Mouse (Mus musculus) embryonic facial prominence, embryonic 13.5 days (tissue): ENCODE results near the gene Pde1c. TPM values are rescaled to one million over a fixed set of nuclear protein-coding genes. Genes with fewer than 3 reads are reported as not detected.

Source experiments
- microRNA-seq: library from miRNA; unstranded; fragments of <30 nt; microRNA quantifications from one replicate; pipeline ENCODE4, GENCODE M21; 2016
- polyA plus RNA-seq: library from polyadenylated mRNA; unstranded; fragments of >200 nt; fragmentation: Nextera tagmentation; extraction: Ambion mirVana; gene quantifications from 2 replicates; pipeline ENCODE4 v1.2.1, GENCODE M21; 2015

The Pde1c gene
- polyA plus RNA-seq, 1 experiment from 2014 or later: 1.9 TPM

Small RNA genes lying within 50 kb of the gene (microRNA-seq; reads per million reads assigned to microRNA genes)
- gene Gm44413: not detected

Other genes starting within 250 kb of the Pde1c start
- gene Lsm5, start 135.6 kb upstream of the Pde1c start, polyA plus RNA-seq: 137 and 163 TPM in 2 replicates
- gene Avl9, start 145.8 kb upstream of the Pde1c start, polyA plus RNA-seq: 11.4 and 13.2 TPM in 2 replicates
- 30.5 and 33.7 TPM in 2 replicates for gene Kbtbd2, start 228.7 kb upstream of the Pde1c start, polyA plus RNA-seq